Mouse (Mus musculus): ENCODE data around the gene Srp14. TPM values are rescaled to one million over a fixed set of nuclear protein-coding genes. Genes with fewer than 3 reads are reported as not detected.
A peak's percentile ranks its signal among the peaks of the same experiment; 100 is the strongest.

Gene Srp14
- total RNA-seq (2021), result 100 to 1,000 TPM; 131 to 136 TPM
- long read RNA-seq, experiment 1, transcript Srp14-201 (5 exons, 798 nt), result major isoform, 121 of 151 reads
- long read RNA-seq, experiment 1, partial matches to known transcripts, result 28 of 151 reads
- long read RNA-seq, experiment 1, other reads (novel, unspliced or antisense), result 2 of 151 reads
- long read RNA-seq, experiment 2, transcript Srp14-201 (5 exons, 798 nt), result major isoform, 112 of 133 reads
- long read RNA-seq, experiment 2, partial matches to known transcripts, result 17 of 133 reads
- long read RNA-seq, experiment 2, other reads (novel, unspliced or antisense), result 3 of 133 reads

GRCm38 (mm10) chr2:118479550-118479909 lies at the start of gene Srp14:
Gene Srp14 (minus strand): TSS chr2:118479711.
- DNase-seq, result peak; percentile 94 to 96

- no peak for DNase-seq
These were observed 47.0 kb upstream of the Srp14 start for GRCm38 (mm10) chr2:118526545-118526944.

GRCm38 (mm10) chr2:118524811-118525210 lies 45.3 kb upstream of the Srp14 start:
- no peak for DNase-seq

GRCm38 (mm10) chr2:118523163-118523730 lies 43.7 kb upstream of the Srp14 start:
- no peak for DNase-seq

GRCm38 (mm10) chr2:118522265-118522664 lies 42.8 kb upstream of the Srp14 start:
- DNase-seq, result no peak

- DNase-seq, result peak; percentile 77 to 85
These were observed 40.8 kb upstream of the Srp14 start for GRCm38 (mm10) chr2:118520042-118520933.

- peak in 1 of 2 experiments; percentile 67 for DNase-seq
These were observed 33.2 kb upstream of the Srp14 start for GRCm38 (mm10) chr2:118512418-118513377.

GRCm38 (mm10) chr2:118511779-118512417 lies 32.4 kb upstream of the Srp14 start:
- peak; percentile 63 to 69 for DNase-seq

- peak; percentile 90 to 93 for DNase-seq
These were observed 31.2 kb upstream of the Srp14 start for GRCm38 (mm10) chr2:118510447-118511310.

- no peak for DNase-seq
These were observed 30.4 kb upstream of the Srp14 start for GRCm38 (mm10) chr2:118509688-118510446.

GRCm38 (mm10) chr2:118507126-118507525 lies 27.6 kb upstream of the Srp14 start:
- peak in 1 of 2 experiments; percentile 24 for DNase-seq

- DNase-seq, result no peak
These were observed 20.7 kb upstream of the Srp14 start for GRCm38 (mm10) chr2:118500191-118500590.

GRCm38 (mm10) chr2:118499135-118499961 lies 19.8 kb upstream of the Srp14 start:
- DNase-seq, result peak; percentile 62 to 80

GRCm38 (mm10) chr2:118498476-118498875 lies 19.0 kb upstream of the Srp14 start:
- no peak for DNase-seq

GRCm38 (mm10) chr2:118497890-118498289 lies 18.4 kb upstream of the Srp14 start:
- no peak for DNase-seq

- no peak for DNase-seq
These were observed 15.5 kb upstream of the Srp14 start for GRCm38 (mm10) chr2:118495024-118495423.

- DNase-seq, result no peak
These were observed 12.4 kb upstream of the Srp14 start for GRCm38 (mm10) chr2:118491741-118492395.

- DNase-seq, result peak; percentile 53 to 60
These were observed 11.8 kb upstream of the Srp14 start for GRCm38 (mm10) chr2:118491281-118491731.
